ENCODE assay signal across 8 mouse cellular contexts in the genomic region with DNA sequence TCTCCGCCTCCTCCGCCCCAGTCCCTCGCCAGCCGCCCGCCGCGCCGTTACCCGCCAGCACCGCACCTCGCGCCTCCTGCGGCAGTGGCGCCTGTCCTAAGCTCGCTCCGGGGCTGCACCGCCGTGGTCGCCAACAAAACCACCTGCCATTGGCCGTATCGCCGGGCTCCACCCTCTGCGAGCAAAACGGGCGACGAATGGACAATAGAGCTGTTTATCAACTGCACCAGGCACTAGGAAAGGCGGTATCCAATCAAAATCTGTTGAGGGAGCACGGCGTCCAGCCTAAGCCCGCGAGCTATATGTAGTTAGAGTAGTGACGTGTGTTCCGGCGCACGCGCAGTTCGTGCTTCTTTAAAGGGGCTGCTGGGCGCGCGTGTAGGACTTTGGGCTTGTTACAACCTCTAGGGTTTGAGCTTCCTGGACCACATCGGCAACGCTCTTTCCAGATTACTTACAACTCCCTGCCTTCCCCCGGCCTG. TPM values are rescaled to one million over a fixed set of nuclear protein-coding genes. Genes with fewer than 3 reads are reported as not detected.
A peak's percentile ranks its signal among the peaks of the same experiment; 100 is the strongest.
DNase-seq lines count a peak whose midpoint lies in the region; ATAC-seq lines count a peak whose summit lies in the region.

A gene (minus strand): TSS at position 131 of the 482 bp plus-strand sequence.

- peak; percentile 100 for ATAC-seq in heart, embryonic 13.5 days (ENCODE audit: extremely low read depth, insufficient number of reproducible peaks, low FRiP score, low TSS enrichment)
- peak; percentile 97 for ATAC-seq in liver, embryonic 12.5 days
- ATAC-seq in stomach, embryonic 15.5 days (ENCODE audit: insufficient read depth, low FRiP score, low read depth), result peak; percentile 99

- peak within 1 kb of the TSS; percentile 88 for H3K4me3 ChIP-seq in brown adipose tissue, adult 24 weeks (ENCODE audit: insufficient read depth, low read depth, low read length)
- H3K4me3 ChIP-seq in heart, embryonic 13.5 days, result peak within 1 kb of the TSS; percentile 80
- H3K4me3 ChIP-seq in liver, embryonic 12.5 days, result peak within 1 kb of the TSS; percentile 84
- H3K4me3 ChIP-seq in stomach, embryonic 15.5 days (replicated peaks), result peak within 1 kb of the TSS; percentile 92

- under 1% methylated on average over 43 of the region's 43 CpGs for WGBS in heart, embryonic 13.5 days
- under 1% methylated on average over 43 of the region's 43 CpGs for WGBS in liver, embryonic 12.5 days (ENCODE audit: insufficient replicate concordance)
- under 1% methylated on average over 43 of the region's 43 CpGs for WGBS in stomach, embryonic 15.5 days

- H3K27me3 ChIP-seq in heart, embryonic 13.5 days (replicated peaks), result no peaks in the 10 kb centered on the region
- H3K27me3 ChIP-seq in liver, embryonic 12.5 days (replicated peaks), result no peaks in the 10 kb centered on the region
- no peaks in the 10 kb centered on the region for H3K27me3 ChIP-seq in stomach, embryonic 15.5 days (replicated peaks)

- H3K36me3 ChIP-seq in heart, embryonic 13.5 days, result peaks cover 17% of the 10 kb centered on the region
- peaks cover 33% of the 10 kb centered on the region for H3K36me3 ChIP-seq in liver, embryonic 12.5 days
- no peaks in the 10 kb centered on the region for H3K36me3 ChIP-seq in stomach, embryonic 15.5 days

- H3K27ac ChIP-seq in brown adipose tissue, adult 24 weeks (replicated peaks; ENCODE audit: low read depth, low read length), result peak within 1 kb of the TSS; percentile 94
- peak within 1 kb of the TSS; percentile 94 for H3K27ac ChIP-seq in heart, embryonic 13.5 days (replicated peaks)
- peak within 1 kb of the TSS; percentile 93 for H3K27ac ChIP-seq in liver, embryonic 12.5 days
- peak within 1 kb of the TSS; percentile 93 for H3K27ac ChIP-seq in stomach, embryonic 15.5 days

- peak within 1 kb of the TSS; percentile 93 for H3K9ac ChIP-seq in heart, embryonic 13.5 days
- H3K9ac ChIP-seq in liver, embryonic 12.5 days, result peak within 1 kb of the TSS; percentile 90
- peak within 1 kb of the TSS; percentile 76 for H3K9ac ChIP-seq in stomach, embryonic 15.5 days

- H3K4me2 ChIP-seq in heart, embryonic 13.5 days, result peak within 1 kb of the TSS; percentile 90
- peak within 1 kb of the TSS; percentile 92 for H3K4me2 ChIP-seq in liver, embryonic 12.5 days
- peak within 1 kb of the TSS; percentile 72 for H3K4me2 ChIP-seq in stomach, embryonic 15.5 days

- no peaks in the 10 kb centered on the region; the same call in 1 of the 2 replicates for H3K4me1 ChIP-seq in brown adipose tissue, adult 24 weeks (ENCODE audit: control insufficient read depth, insufficient read depth, insufficient read length, low read length)
- peaks cover 38% of the 10 kb centered on the region for H3K4me1 ChIP-seq in heart, embryonic 13.5 days
- H3K4me1 ChIP-seq in liver, embryonic 12.5 days, result peaks cover 47% of the 10 kb centered on the region
- H3K4me1 ChIP-seq in stomach, embryonic 15.5 days, result peaks cover 20% of the 10 kb centered on the region; the same call in 1 of the 2 replicates

- H3K9me3 ChIP-seq in heart, embryonic 13.5 days, result no peaks in the 10 kb centered on the region
- no peaks in the 10 kb centered on the region for H3K9me3 ChIP-seq in liver, embryonic 12.5 days (replicated peaks)
- H3K9me3 ChIP-seq in stomach, embryonic 15.5 days, result no peaks in the 10 kb centered on the region

- peak; percentile 99 for DNase-seq in CD4-positive, CD25-positive, alpha-beta regulatory T cell, adult 2 months (ENCODE audit: low read depth, low spot score)
- DNase-seq in fat pad, adult 2 months (ENCODE audit: extremely low read depth, low read depth, low spot score), result peak; percentile 85
- peak; percentile 97 for DNase-seq in kidney, postnatal 10 days
- peak; percentile 99 to 100 for DNase-seq in natural killer cell, adult 2 months (ENCODE audit: low spot score in 2 of 2)

RNA-seq across cellular contexts. Expression of the gene that starts here (rescaled TPM):
- polyA plus RNA-seq in brown adipose tissue, adult 24 weeks (2012; ENCODE audit: insufficient read depth, insufficient read length, missing spikeins), result 119 and 172 TPM in 2 replicates
- 217 and 223 TPM in 2 replicates for polyA plus RNA-seq in heart, embryonic 13.5 days (2015; fragmentation: Nextera tagmentation; extraction: Ambion mirVana)
- polyA plus RNA-seq in liver, embryonic 12.5 days (2016; fragmentation: Nextera tagmentation; extraction: Ambion mirVana), result 129 and 131 TPM in 2 replicates
- 185 and 205 TPM in 2 replicates for polyA plus RNA-seq in stomach, embryonic 15.5 days (2015; fragmentation: Nextera tagmentation; extraction: Ambion mirVana)

Comparison
In these comparisons a context has a peak if more than half of its experiments do, and no peak if none do; other contexts are left out.
1. Peak in every context shown above with its lines: DNase-seq, ATAC-seq, H3K4me3 ChIP-seq and H3K27ac ChIP-seq.